Mouse (Mus musculus) mature B cell (primary cell): Measurements from ENCODE around the gene Bend4.

Experiments
- in situ Hi-C: fragments of 300-500 bp; cut with MboI; formaldehyde crosslinking; loops from 2 replicates; pipeline ENCODE4 v1.14.3; 2019

Gene Bend4

GRCm38 (mm10) chr5:67427443-67428360, at the start of gene Bend4:
Gene Bend4, minus strand, starts transcription at chr5:67428310.
- in situ Hi-C loops = no loop called here

GRCm38 (mm10) chr5:67473723-67474122, 45.6 kb upstream of the Bend4 start:
- in situ Hi-C loops = no loop called here

GRCm38 (mm10) chr5:67473094-67473493, 45.0 kb upstream of the Bend4 start:
- in situ Hi-C loops = no loop called here

GRCm38 (mm10) chr5:67466866-67467530, 38.9 kb upstream of the Bend4 start:
- in situ Hi-C loops = no loop called here

- in situ Hi-C loops = no loop called here
Measured at GRCm38 (mm10) chr5:67464899-67465298, 36.8 kb upstream of the Bend4 start.

GRCm38 (mm10) chr5:67463636-67464035, 35.5 kb upstream of the Bend4 start:
- in situ Hi-C loops = no loop called here

GRCm38 (mm10) chr5:67462331-67462730, 34.2 kb upstream of the Bend4 start:
- in situ Hi-C loops = no loop called here

- in situ Hi-C loops = no loop called here
Measured at GRCm38 (mm10) chr5:67456841-67457240, 28.7 kb upstream of the Bend4 start.

GRCm38 (mm10) chr5:67454282-67454681, 26.2 kb upstream of the Bend4 start:
- in situ Hi-C loops = no loop called here

- in situ Hi-C loops = no loop called here
Measured at GRCm38 (mm10) chr5:67449957-67450630, 22.0 kb upstream of the Bend4 start.

GRCm38 (mm10) chr5:67446526-67446925, 18.4 kb upstream of the Bend4 start:
- in situ Hi-C loops = no loop called here

- in situ Hi-C loops = no loop called here
Measured at GRCm38 (mm10) chr5:67444217-67445050, 16.3 kb upstream of the Bend4 start.

GRCm38 (mm10) chr5:67442813-67443450, 14.8 kb upstream of the Bend4 start:
- in situ Hi-C loops = no loop called here

GRCm38 (mm10) chr5:67440563-67440962, 12.5 kb upstream of the Bend4 start:
- in situ Hi-C loops = no loop called here

- in situ Hi-C loops = no loop called here
Measured at GRCm38 (mm10) chr5:67437403-67437802, 9.3 kb upstream of the Bend4 start.

GRCm38 (mm10) chr5:67426478-67427442, 1.4 kb downstream of the Bend4 start:
- in situ Hi-C loops = no loop called here

- in situ Hi-C loops = no loop called here
Measured at GRCm38 (mm10) chr5:67426011-67426410, 2.1 kb downstream of the Bend4 start.

- in situ Hi-C loops = no loop called here
Measured at GRCm38 (mm10) chr5:67424636-67425035, 3.5 kb downstream of the Bend4 start.

GRCm38 (mm10) chr5:67423963-67424362, 4.1 kb downstream of the Bend4 start:
- in situ Hi-C loops = no loop called here

GRCm38 (mm10) chr5:67423326-67423725, 4.8 kb downstream of the Bend4 start:
- in situ Hi-C loops = no loop called here
